ENCODE assay signal across 8 mouse cellular contexts in the genomic region with DNA sequence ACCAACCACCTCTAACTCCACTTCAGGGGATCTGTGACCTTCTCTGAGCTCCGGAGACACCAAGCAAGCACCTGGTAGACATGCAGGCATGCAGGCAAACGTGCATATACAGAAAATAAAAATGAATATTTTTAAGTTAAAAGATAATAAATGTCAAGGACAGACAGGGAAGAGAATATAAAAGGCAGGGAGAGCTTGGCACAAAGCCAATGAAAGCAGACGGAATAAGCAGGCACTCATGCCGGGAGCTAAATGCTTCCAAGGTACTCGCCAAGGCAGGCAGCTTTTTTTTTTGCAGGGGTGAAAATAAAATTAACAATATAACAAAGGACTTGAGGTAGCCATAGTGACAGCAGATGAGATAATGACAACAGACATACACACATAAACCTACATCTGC. TPM values are rescaled to one million over a fixed set of nuclear protein-coding genes. Genes with fewer than 3 reads are reported as not detected.
A peak's percentile ranks its signal among the peaks of the same experiment; 100 is the strongest.
DNase-seq lines count a peak whose midpoint lies in the region; ATAC-seq lines count a peak whose summit lies in the region.

No protein-coding gene starts in this region.

- no peak overlapping the region for H3K4me3 ChIP-seq in heart, embryonic 10.5 days
- H3K4me3 ChIP-seq in forebrain, embryonic 14.5 days (ENCODE audit: low read depth, low read length): no peak overlapping the region

- WGBS in heart, embryonic 10.5 days: 54% methylated on average over 5 of the region's 5 CpGs
- WGBS in forebrain, embryonic 14.5 days: 30% methylated on average over 5 of the region's 5 CpGs

- no peaks in the 10 kb centered on the region for H3K9me3 ChIP-seq in heart, embryonic 10.5 days
- no peaks in the 10 kb centered on the region for H3K9me3 ChIP-seq in forebrain, embryonic 14.5 days (replicated peaks; ENCODE audit: control insufficient read depth, low read length)

- no peak overlapping the region for H3K4me2 ChIP-seq in forebrain, embryonic 14.5 days (ENCODE audit: low read length)

- peak; percentile 26 for DNase-seq in heart, postnatal 10 days
- no peak for DNase-seq in heart, embryonic 10.5 days (ENCODE audit: low spot score)
- DNase-seq in ovary, adult 18-20 months (ENCODE audit: low spot score): peak; percentile 24
- DNase-seq in ovary, postnatal 10 days (ENCODE audit: low spot score): no peak
- DNase-seq in forebrain, embryonic 14.5 days (ENCODE audit: low spot score): peak; percentile 76
- peak; percentile 32 for DNase-seq in right cerebral cortex, postnatal 4 days
- DNase-seq in T-cell, adult 2 months (ENCODE audit: low spot score): no peak

- peaks cover 9% of the 10 kb centered on the region for H3K36me3 ChIP-seq in heart, embryonic 10.5 days
- 0 out of 2 replicates have a peak, but pooled peaks cover 4% of the 10 kb centered on the region for H3K36me3 ChIP-seq in forebrain, embryonic 14.5 days (ENCODE audit: control insufficient read depth, insufficient read depth, low read length)

- intact Hi-C loops in heart, postnatal 10 days (cut with DNase I): no loop called here

- H3K27me3 ChIP-seq in heart, embryonic 10.5 days (ENCODE audit: insufficient read depth, poor library complexity, severe bottlenecking): no peaks in the 10 kb centered on the region
- H3K27me3 ChIP-seq in forebrain, embryonic 14.5 days (replicated peaks; ENCODE audit: control insufficient read depth, insufficient read depth, low read length): no peaks in the 10 kb centered on the region

- ATAC-seq in forebrain, embryonic 14.5 days: peak; percentile 77; the same call in 1 of the 2 replicates
- no peak for ATAC-seq in activated CD4-positive, CD25-positive, alpha-beta regulatory T cell, adult 4 months

- H3K27ac ChIP-seq in heart, embryonic 10.5 days: no peak overlapping the region
- no peak overlapping the region for H3K27ac ChIP-seq in forebrain, embryonic 14.5 days (ENCODE audit: low read depth, low read length)

- no peaks in the 10 kb centered on the region for H3K4me1 ChIP-seq in heart, embryonic 10.5 days
- H3K4me1 ChIP-seq in forebrain, embryonic 14.5 days (ENCODE audit: control insufficient read depth, insufficient read depth, low read length): no peaks in the 10 kb centered on the region

- no peak overlapping the region for H3K9ac ChIP-seq in forebrain, embryonic 14.5 days (ENCODE audit: low read length)

RNA-seq across cellular contexts. Expression of a gene that starts 10.9 kb away (rescaled TPM):
- total RNA-seq in heart, postnatal 10 days (2021): 10 to 100 TPM; 20.3 to 23.6 TPM
- 62.6 and 74.4 TPM in 2 replicates for polyA plus RNA-seq in heart, embryonic 10.5 days (2016; fragmentation: Nextera tagmentation; extraction: Ambion mirVana)
- 80.3 and 86.8 TPM in 2 replicates for polyA plus RNA-seq in forebrain, embryonic 14.5 days (2014; fragmentation: Nextera tagmentation; extraction: Ambion mirVana)
- 10 to 100 TPM; 13.4 to 14.8 TPM for polyA plus RNA-seq in activated CD4-positive, CD25-positive, alpha-beta regulatory T cell, adult 4 months (2017; shearing (Covaris generic))

RNA-seq across cellular contexts. Expression of a gene that starts 36.5 kb away (rescaled TPM):
- 1 to 10 TPM; 1.6 TPM for total RNA-seq in heart, postnatal 10 days (2021)
- 3.4 and 4.2 TPM in 2 replicates for polyA plus RNA-seq in heart, embryonic 10.5 days (2016; fragmentation: Nextera tagmentation; extraction: Ambion mirVana)
- 2.5 and 3.5 TPM in 2 replicates for polyA plus RNA-seq in forebrain, embryonic 14.5 days (2014; fragmentation: Nextera tagmentation; extraction: Ambion mirVana)
- under 1 TPM in 1 of 2 experiments, not detected in 1; 0.37 TPM for polyA plus RNA-seq in activated CD4-positive, CD25-positive, alpha-beta regulatory T cell, adult 4 months (2017; shearing (Covaris generic))

RNA-seq across cellular contexts. Expression of a gene that starts 43.4 kb away (rescaled TPM):
- not detected for total RNA-seq in heart, postnatal 10 days (2021)
- 1.1 and 1.4 TPM in 2 replicates for polyA plus RNA-seq in heart, embryonic 10.5 days (2016; fragmentation: Nextera tagmentation; extraction: Ambion mirVana)
- 0.63 and 0.85 TPM in 2 replicates for polyA plus RNA-seq in forebrain, embryonic 14.5 days (2014; fragmentation: Nextera tagmentation; extraction: Ambion mirVana)
- 1 to 10 TPM in 1 of 2 experiments, under 1 TPM in 1; 0.97 to 1.0 TPM for polyA plus RNA-seq in activated CD4-positive, CD25-positive, alpha-beta regulatory T cell, adult 4 months (2017; shearing (Covaris generic))

RNA-seq across cellular contexts. Expression of a gene that starts 45.2 kb away (rescaled TPM):
- 10 to 100 TPM; 11.6 to 15.5 TPM for total RNA-seq in heart, postnatal 10 days (2021)
- polyA plus RNA-seq in heart, embryonic 10.5 days (2016; fragmentation: Nextera tagmentation; extraction: Ambion mirVana): 6.0 and 8.2 TPM in 2 replicates
- polyA plus RNA-seq in forebrain, embryonic 14.5 days (2014; fragmentation: Nextera tagmentation; extraction: Ambion mirVana): 7.6 and 7.8 TPM in 2 replicates
- 10 to 100 TPM; 16.9 to 18.7 TPM for polyA plus RNA-seq in activated CD4-positive, CD25-positive, alpha-beta regulatory T cell, adult 4 months (2017; shearing (Covaris generic))

Comparison
In these comparisons a context has a peak if more than half of its experiments do, and no peak if none do; other contexts are left out.
1. DNase-seq: peak in heart, postnatal 10 days (2 of 2), ovary, adult 18-20 months (single experiment), forebrain, embryonic 14.5 days (single experiment) and right cerebral cortex, postnatal 4 days (single experiment); none in heart, embryonic 10.5 days (single experiment), ovary, postnatal 10 days (single experiment) and T-cell, adult 2 months (single experiment).